Mouse (Mus musculus): ENCODE results near the gene Atp6ap1l. TPM values are rescaled to one million over a fixed set of nuclear protein-coding genes. Genes with fewer than 3 reads are reported as not detected.
"Not testable (repeated sequence)": the region's sequence is repeated elsewhere in the genome, so short reads cannot be mapped to it uniquely, and the experiment has no call there.

Atp6ap1l gene
- 0.34 and 0.40 TPM in 2 replicates for polyA plus RNA-seq (2012; rRNA removed)
- polyA plus RNA-seq (2014; fragmentation: Nextera tagmentation; extraction: Ambion mirVana): 0.37 TPM in 1 of 2 replicates, not detected in the other

GRCm38 (mm10) chr13:90905176-90905575 lies at the start of gene Atp6ap1l:
Gene Atp6ap1l (minus strand): TSS chr13:90905355.
- DNase-seq (ENCODE audit: low spot score): no peak
- Histone ChIP-seq H3K4me3 (replicated peaks; ENCODE audit: low read length) (no peak within 1 kb of the TSS), H3K4me1 (ENCODE audit: control insufficient read depth, insufficient read depth, low read length) (no peaks in the 10 kb centered on the region), H3K9ac (ENCODE audit: low read depth, low read length, severe bottlenecking) (no peak within 1 kb of the TSS), H3K27me3 (ENCODE audit: control insufficient read depth, insufficient read depth, low read length) (no peaks in the 10 kb centered on the region), H3K36me3 (ENCODE audit: control insufficient read depth, insufficient read depth, low read length) (no peaks in the 10 kb centered on the region), H3K4me2 (replicated peaks; ENCODE audit: low read depth, low read length, severe bottlenecking) (no peak within 1 kb of the TSS), H3K27ac (replicated peaks; ENCODE audit: low read depth, low read length) (no peak within 1 kb of the TSS), H3K9me3 (ENCODE audit: control insufficient read depth, low read length) (no peaks in the 10 kb centered on the region)
- WGBS: 89% methylated on average over 5 of the region's 5 CpGs
- ATAC-seq (ENCODE audit: low FRiP score, low read depth): no peak
- TF ChIP-seq POLR2A (IDR thresholded peaks at IDR 0.05; ENCODE audit: borderline replicate concordance, extremely low read depth, insufficient read depth, insufficient read length): no peak

- Histone ChIP-seq H3K9me3 (ENCODE audit: control insufficient read depth, low read length) (no peaks in the 10 kb centered on the region), H3K4me3 (replicated peaks; ENCODE audit: low read length) (no peak overlapping the region), H3K27me3 (ENCODE audit: control insufficient read depth, insufficient read depth, low read length) (no peaks in the 10 kb centered on the region), H3K36me3 (ENCODE audit: control insufficient read depth, insufficient read depth, low read length) (no peaks in the 10 kb centered on the region), H3K4me2 (replicated peaks; ENCODE audit: low read depth, low read length, severe bottlenecking) (no peak overlapping the region), H3K4me1 (ENCODE audit: control insufficient read depth, insufficient read depth, low read length) (no peaks in the 10 kb centered on the region), H3K9ac (ENCODE audit: low read depth, low read length, severe bottlenecking) (no peak overlapping the region), H3K27ac (replicated peaks; ENCODE audit: low read depth, low read length) (no peak overlapping the region)
- no peak for ATAC-seq (ENCODE audit: low FRiP score, low read depth)
- TF ChIP-seq POLR2A (IDR thresholded peaks at IDR 0.05; ENCODE audit: borderline replicate concordance, extremely low read depth, insufficient read depth, insufficient read length): no peak
- DNase-seq (ENCODE audit: low spot score): no peak
- WGBS: 87% methylated on average over 5 of the region's 5 CpGs
These were observed 34.4 kb upstream of the Atp6ap1l start for GRCm38 (mm10) chr13:90939600-90939999.

GRCm38 (mm10) chr13:90939192-90939591 lies 34.0 kb upstream of the Atp6ap1l start:
- DNase-seq (ENCODE audit: low spot score) (no peak), ATAC-seq (ENCODE audit: low FRiP score, low read depth) (no peak)
- no peak overlapping the region for H3K9ac ChIP-seq (ENCODE audit: low read depth, low read length, severe bottlenecking)
- no peak overlapping the region for H3K4me2 ChIP-seq (replicated peaks; ENCODE audit: low read depth, low read length, severe bottlenecking)
- H3K9me3 ChIP-seq (ENCODE audit: control insufficient read depth, low read length): no peaks in the 10 kb centered on the region
- 55% methylated on average over 6 of the region's 6 CpGs for WGBS
- no peaks in the 10 kb centered on the region for H3K4me1 ChIP-seq (ENCODE audit: control insufficient read depth, insufficient read depth, low read length)
- no peak overlapping the region for H3K27ac ChIP-seq (replicated peaks; ENCODE audit: low read depth, low read length)
- H3K36me3 ChIP-seq (ENCODE audit: control insufficient read depth, insufficient read depth, low read length): no peaks in the 10 kb centered on the region
- no peak for TF ChIP-seq POLR2A (IDR thresholded peaks at IDR 0.05; ENCODE audit: borderline replicate concordance, extremely low read depth, insufficient read depth, insufficient read length)
- no peak overlapping the region for H3K4me3 ChIP-seq (replicated peaks; ENCODE audit: low read length)
- H3K27me3 ChIP-seq (ENCODE audit: control insufficient read depth, insufficient read depth, low read length): no peaks in the 10 kb centered on the region

GRCm38 (mm10) chr13:90935852-90936251 lies 30.7 kb upstream of the Atp6ap1l start:
- 75% methylated on average over 7 of the region's 7 CpGs for WGBS
- ATAC-seq (ENCODE audit: low FRiP score, low read depth) (no peak), DNase-seq (ENCODE audit: low spot score) (no peak)
- no peak for TF ChIP-seq POLR2A (IDR thresholded peaks at IDR 0.05; ENCODE audit: borderline replicate concordance, extremely low read depth, insufficient read depth, insufficient read length)
- Histone ChIP-seq H3K4me2 (replicated peaks; ENCODE audit: low read depth, low read length, severe bottlenecking) (no peak overlapping the region), H3K9me3 (ENCODE audit: control insufficient read depth, low read length) (no peaks in the 10 kb centered on the region), H3K9ac (ENCODE audit: low read depth, low read length, severe bottlenecking) (no peak overlapping the region), H3K36me3 (ENCODE audit: control insufficient read depth, insufficient read depth, low read length) (no peaks in the 10 kb centered on the region), H3K4me3 (replicated peaks; ENCODE audit: low read length) (no peak overlapping the region), H3K4me1 (ENCODE audit: control insufficient read depth, insufficient read depth, low read length) (no peaks in the 10 kb centered on the region), H3K27me3 (ENCODE audit: control insufficient read depth, insufficient read depth, low read length) (no peaks in the 10 kb centered on the region), H3K27ac (replicated peaks; ENCODE audit: low read depth, low read length) (no peak overlapping the region)

GRCm38 (mm10) chr13:90933256-90933655 lies 28.1 kb upstream of the Atp6ap1l start:
- H3K9me3 ChIP-seq (ENCODE audit: control insufficient read depth, low read length): no peaks in the 10 kb centered on the region
- no peak for TF ChIP-seq POLR2A (IDR thresholded peaks at IDR 0.05; ENCODE audit: borderline replicate concordance, extremely low read depth, insufficient read depth, insufficient read length)
- H3K4me2 ChIP-seq (replicated peaks; ENCODE audit: low read depth, low read length, severe bottlenecking): no peak overlapping the region
- H3K27me3 ChIP-seq (ENCODE audit: control insufficient read depth, insufficient read depth, low read length): no peaks in the 10 kb centered on the region
- WGBS: 71% methylated on average over 3 of the region's 3 CpGs
- H3K9ac ChIP-seq (ENCODE audit: low read depth, low read length, severe bottlenecking): no peak overlapping the region; the same call in 1 of the 2 replicates
- H3K4me3 ChIP-seq (replicated peaks; ENCODE audit: low read length): no peak overlapping the region
- DNase-seq (ENCODE audit: low spot score): no peak
- H3K27ac ChIP-seq (replicated peaks; ENCODE audit: low read depth, low read length): no peak overlapping the region
- ATAC-seq (ENCODE audit: low FRiP score, low read depth): no peak
- no peaks in the 10 kb centered on the region for H3K4me1 ChIP-seq (ENCODE audit: control insufficient read depth, insufficient read depth, low read length)
- H3K36me3 ChIP-seq (ENCODE audit: control insufficient read depth, insufficient read depth, low read length): no peaks in the 10 kb centered on the region; the same call in 1 of the 2 replicates

GRCm38 (mm10) chr13:90929847-90930246 lies 24.7 kb upstream of the Atp6ap1l start:
- H3K4me3 ChIP-seq (replicated peaks; ENCODE audit: low read length): no peak overlapping the region
- H3K4me1 ChIP-seq (ENCODE audit: control insufficient read depth, insufficient read depth, low read length): no peaks in the 10 kb centered on the region
- peaks cover 29% of the 10 kb centered on the region for H3K36me3 ChIP-seq (ENCODE audit: control insufficient read depth, insufficient read depth, low read length)
- H3K4me2 ChIP-seq (replicated peaks; ENCODE audit: low read depth, low read length, severe bottlenecking): no peak overlapping the region
- no peaks in the 10 kb centered on the region for H3K9me3 ChIP-seq (ENCODE audit: control insufficient read depth, low read length)
- no peak overlapping the region for H3K9ac ChIP-seq (ENCODE audit: low read depth, low read length, severe bottlenecking)
- no peaks in the 10 kb centered on the region for H3K27me3 ChIP-seq (ENCODE audit: control insufficient read depth, insufficient read depth, low read length)
- no peak overlapping the region for H3K27ac ChIP-seq (replicated peaks; ENCODE audit: low read depth, low read length)
- ATAC-seq (ENCODE audit: low FRiP score, low read depth) (0 out of 2 replicates have a peak, but pooled peaks have one; percentile 21), DNase-seq (ENCODE audit: low spot score) (peak; percentile 73)
- WGBS: 18% methylated on average over 5 of the region's 5 CpGs
- no peak for TF ChIP-seq POLR2A (IDR thresholded peaks at IDR 0.05; ENCODE audit: borderline replicate concordance, extremely low read depth, insufficient read depth, insufficient read length)

GRCm38 (mm10) chr13:90928266-90928665 lies 23.1 kb upstream of the Atp6ap1l start:
- H3K27ac ChIP-seq (replicated peaks; ENCODE audit: low read depth, low read length); H3K9me3 ChIP-seq (ENCODE audit: control insufficient read depth, low read length); H3K9ac ChIP-seq (ENCODE audit: low read depth, low read length, severe bottlenecking); H3K4me2 ChIP-seq (replicated peaks; ENCODE audit: low read depth, low read length, severe bottlenecking); H3K4me3 ChIP-seq (replicated peaks; ENCODE audit: low read length); ATAC-seq (ENCODE audit: low FRiP score, low read depth); H3K27me3 ChIP-seq (ENCODE audit: control insufficient read depth, insufficient read depth, low read length); DNase-seq (ENCODE audit: low spot score); H3K4me1 ChIP-seq (ENCODE audit: control insufficient read depth, insufficient read depth, low read length): not testable (repeated sequence)
- H3K36me3 ChIP-seq (ENCODE audit: control insufficient read depth, insufficient read depth, low read length): peaks cover 32% of the 10 kb centered on the region
- 91% methylated on average over 8 of the region's 10 CpGs for WGBS
